Mouse (Mus musculus): ENCODE results near the gene Zfp605. TPM values are rescaled to one million over a fixed set of nuclear protein-coding genes. Genes with fewer than 3 reads are reported as not detected.
A peak's percentile ranks its signal among the peaks of the same experiment; 100 is the strongest.
"Not testable (repeated sequence)": the region's sequence is repeated elsewhere in the genome, so short reads cannot be mapped to it uniquely, and the experiment has no call there.

Zfp605 gene
- polyA plus RNA-seq, 1 experiment = 0.80 TPM

DNA sequence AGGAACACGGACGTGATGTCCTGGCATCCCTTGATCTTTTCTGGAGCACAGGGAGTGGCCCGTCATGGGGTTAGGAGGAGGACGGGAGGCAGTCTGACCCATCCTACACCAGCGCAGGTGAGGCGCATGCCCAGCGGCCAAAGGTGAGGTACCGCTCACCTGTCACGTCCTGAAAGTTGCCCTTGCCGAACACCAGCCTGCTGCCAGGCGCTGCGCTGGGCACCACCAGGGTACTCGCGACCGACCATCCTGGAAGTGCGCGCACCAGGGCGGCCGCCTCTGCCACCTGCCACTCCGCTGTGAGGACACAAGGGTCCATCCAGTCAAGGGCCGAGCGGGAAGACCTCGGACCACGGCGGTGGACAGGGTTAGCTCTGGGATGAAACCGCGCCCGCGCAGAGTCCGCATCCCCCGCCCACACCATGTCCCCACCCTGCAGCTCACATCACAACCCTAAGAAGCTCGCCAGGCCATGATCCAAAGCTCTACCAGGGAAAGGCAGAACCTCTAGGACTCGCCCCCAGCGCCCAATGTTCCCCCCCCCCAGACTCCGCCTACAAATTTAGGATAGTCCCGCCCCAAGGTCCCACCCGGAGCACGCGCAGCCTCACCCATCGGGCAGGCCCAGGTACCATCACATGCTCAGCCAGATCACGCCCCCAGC, 2.9 kb upstream of the Zfp605 start:
- peaks cover 17% of the 10 kb centered on the region for H3K4me1 ChIP-seq (replicated peaks; ENCODE audit: control insufficient read depth, insufficient read depth, low read length)
- no peaks in the 10 kb centered on the region for H3K27me3 ChIP-seq (ENCODE audit: control insufficient read depth, insufficient read depth, low read length)
- peak; percentile 38 for DNase-seq
- peaks cover 3% of the 10 kb centered on the region; the same call in 1 of the 2 replicates for H3K36me3 ChIP-seq (ENCODE audit: control insufficient read depth, insufficient read depth, low read length)
- peak overlapping the region; percentile 93 for H3K4me3 ChIP-seq (ENCODE audit: control insufficient read depth, insufficient read depth, low read length)
- peak overlapping the region; percentile 50 for H3K27ac ChIP-seq (ENCODE audit: control insufficient read depth, insufficient read depth, low read length)
- TF ChIP-seq POLR2A (IDR thresholded peaks at IDR 0.05; ENCODE audit: control insufficient read depth, extremely low read depth, insufficient read depth, low read length, poor library complexity) (no peak), CTCF (IDR thresholded peaks at IDR 0.05; ENCODE audit: borderline replicate concordance, control insufficient read depth, extremely low read depth, insufficient read depth, low read length, poor library complexity) (no peak)
- WGBS = 44% methylated on average over 41 of the region's 41 CpGs

DNA sequence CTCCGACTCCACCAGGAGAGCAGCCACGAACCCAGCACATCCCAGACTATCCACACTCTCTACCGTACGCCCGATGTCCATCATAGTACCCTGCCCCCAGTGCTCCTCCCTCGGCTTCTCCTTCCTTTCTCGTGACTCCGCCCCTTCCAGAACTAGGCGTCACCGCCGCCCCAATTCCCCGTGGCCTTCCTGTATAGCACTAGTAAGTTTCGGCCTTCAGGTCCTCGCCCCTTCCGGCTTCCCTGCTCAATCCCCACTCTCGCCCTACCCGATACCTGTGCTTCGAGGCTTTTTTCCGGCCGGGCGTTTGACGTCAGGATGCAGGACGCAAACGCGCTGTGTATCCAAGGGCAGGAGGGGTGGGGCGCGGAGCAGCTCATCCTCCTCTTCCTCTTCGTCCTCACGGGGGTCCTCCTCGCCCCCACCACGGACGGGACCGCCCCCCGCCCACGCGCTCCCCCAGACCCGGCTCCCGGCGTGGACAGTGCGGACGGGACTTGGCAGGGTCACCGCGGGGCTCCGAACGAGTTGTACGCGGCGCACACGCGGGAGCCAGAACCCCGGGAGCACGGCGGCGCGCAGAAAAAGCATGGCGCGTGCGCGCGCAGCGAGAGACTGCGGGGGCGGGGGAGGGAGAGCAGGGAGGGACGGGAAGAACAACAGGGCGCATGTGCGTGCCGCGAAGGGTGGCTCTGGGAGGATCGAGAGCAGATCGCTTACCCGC, 2.1 kb upstream of the Zfp605 start, which contains the start of gene Gtpbp6:
Gene Gtpbp6 (minus strand): TSS at position 617 of the 724 bp plus-strand sequence.
- under 1% methylated on average over 71 of the region's 71 CpGs for WGBS
- peaks cover 13% of the 10 kb centered on the region for H3K4me1 ChIP-seq (replicated peaks; ENCODE audit: control insufficient read depth, insufficient read depth, low read length)
- peak; percentile 96 for DNase-seq
- no peaks in the 10 kb centered on the region for H3K27me3 ChIP-seq (ENCODE audit: control insufficient read depth, insufficient read depth, low read length)
- peaks cover 4% of the 10 kb centered on the region; the same call in 1 of the 2 replicates for H3K36me3 ChIP-seq (ENCODE audit: control insufficient read depth, insufficient read depth, low read length)
- TF ChIP-seq POLR2A (IDR thresholded peaks at IDR 0.05; ENCODE audit: control insufficient read depth, extremely low read depth, insufficient read depth, low read length, poor library complexity) (peak; percentile 50), CTCF (IDR thresholded peaks at IDR 0.05; ENCODE audit: borderline replicate concordance, control insufficient read depth, extremely low read depth, insufficient read depth, low read length, poor library complexity) (peak; percentile 40; the same call in 1 of the 2 replicates)
- peak within 1 kb of the TSS; percentile 50 for H3K27ac ChIP-seq (ENCODE audit: control insufficient read depth, insufficient read depth, low read length)
- H3K4me3 ChIP-seq (ENCODE audit: control insufficient read depth, insufficient read depth, low read length) = peak within 1 kb of the TSS; percentile 93

DNA sequence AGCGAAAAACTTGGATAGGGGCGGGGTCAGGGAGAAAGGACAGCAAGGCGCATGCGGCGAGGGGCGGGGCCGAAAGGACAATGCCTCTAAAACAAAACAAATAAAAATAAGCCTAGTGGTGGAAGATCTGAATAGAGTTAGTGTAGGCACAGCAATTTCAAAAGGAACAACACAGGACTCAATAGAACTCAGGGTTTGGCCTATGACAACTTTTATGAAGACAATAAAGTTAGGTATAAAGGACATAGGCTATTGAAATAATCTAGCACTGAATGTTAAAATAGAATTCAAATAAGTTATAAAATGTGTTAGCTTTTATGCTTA, 1.6 kb upstream of the Zfp605 start:
- Histone ChIP-seq H3K27ac (ENCODE audit: control insufficient read depth, insufficient read depth, low read length) (peak overlapping the region; percentile 28; the same call in 1 of the 2 replicates), H3K4me3 (ENCODE audit: control insufficient read depth, insufficient read depth, low read length) (peak overlapping the region; percentile 93), H3K4me1 (replicated peaks; ENCODE audit: control insufficient read depth, insufficient read depth, low read length) (peaks cover 13% of the 10 kb centered on the region), H3K27me3 (ENCODE audit: control insufficient read depth, insufficient read depth, low read length) (no peaks in the 10 kb centered on the region), H3K36me3 (ENCODE audit: control insufficient read depth, insufficient read depth, low read length) (peaks cover 8% of the 10 kb centered on the region; the same call in 1 of the 2 replicates)
- TF ChIP-seq POLR2A (IDR thresholded peaks at IDR 0.05; ENCODE audit: control insufficient read depth, extremely low read depth, insufficient read depth, low read length, poor library complexity) (no peak), CTCF (IDR thresholded peaks at IDR 0.05; ENCODE audit: borderline replicate concordance, control insufficient read depth, extremely low read depth, insufficient read depth, low read length, poor library complexity) (no peak)
- WGBS = 0% methylated on average over 7 of the region's 7 CpGs
- no peak for DNase-seq

DNA sequence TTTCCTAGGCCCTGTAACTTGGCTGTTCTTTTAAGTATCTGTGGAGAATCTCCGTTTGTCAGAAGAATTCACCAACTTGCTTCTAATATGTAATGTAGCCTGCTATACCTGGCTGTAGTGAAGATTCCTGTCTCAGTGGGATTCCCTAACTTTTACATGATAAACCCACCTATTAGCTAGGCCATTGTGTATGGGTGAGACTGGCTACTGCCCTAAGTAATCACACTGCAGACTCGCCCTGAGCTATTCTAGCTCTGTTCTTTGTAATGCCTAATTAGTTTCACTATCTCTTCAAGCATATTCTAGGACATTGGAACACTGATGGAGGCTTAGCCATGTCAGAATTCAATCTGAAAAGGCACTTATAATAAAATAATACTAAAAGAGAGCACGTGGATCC, 12.5 kb downstream of the Zfp605 start:
- peaks cover 10% of the 10 kb centered on the region for H3K36me3 ChIP-seq (ENCODE audit: control insufficient read depth, insufficient read depth, low read length)
- not testable (repeated sequence) for DNase-seq; H3K4me1 ChIP-seq (replicated peaks; ENCODE audit: control insufficient read depth, insufficient read depth, low read length); H3K4me3 ChIP-seq (ENCODE audit: control insufficient read depth, insufficient read depth, low read length); H3K27me3 ChIP-seq (ENCODE audit: control insufficient read depth, insufficient read depth, low read length); H3K27ac ChIP-seq (ENCODE audit: control insufficient read depth, insufficient read depth, low read length)
- 97% methylated on average over 3 of the region's 3 CpGs for WGBS

DNA sequence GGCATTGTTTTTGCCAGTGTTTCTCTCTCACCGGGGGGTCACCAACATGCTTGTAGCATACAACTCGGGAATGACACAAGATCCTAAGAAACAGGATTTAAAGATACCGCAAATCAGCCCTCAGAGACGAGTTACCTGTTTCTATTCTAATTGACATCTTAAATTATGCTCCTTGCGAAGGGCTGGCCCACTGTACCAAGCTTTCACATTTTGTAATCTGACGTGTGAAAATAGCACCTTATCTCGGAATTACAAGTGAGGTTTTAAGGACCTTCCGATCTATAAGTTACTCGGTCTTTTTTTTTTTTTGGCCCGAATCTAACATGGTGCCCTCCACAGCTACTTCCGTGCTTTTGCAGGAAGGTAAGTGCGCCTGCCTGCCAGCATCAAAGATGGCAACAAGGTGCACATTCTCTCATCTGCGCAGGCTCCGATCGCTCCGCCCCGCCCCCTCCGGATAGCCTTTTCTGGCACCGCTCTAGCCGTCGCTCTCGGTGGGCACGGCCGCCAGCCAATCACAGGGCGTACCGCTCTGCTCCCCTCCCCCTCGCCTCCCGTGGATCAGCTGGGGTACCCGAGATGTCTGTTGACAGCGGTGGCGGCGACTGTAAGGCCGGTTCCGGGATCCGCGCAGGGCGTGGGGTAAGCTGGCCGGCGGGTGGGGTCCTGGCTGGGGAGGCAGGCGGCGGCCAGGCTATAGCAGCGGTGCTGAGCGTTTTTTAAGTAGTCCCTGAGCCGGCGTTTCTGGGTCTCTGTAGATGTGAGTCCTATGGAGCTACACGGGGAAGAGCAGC, 25.6 kb downstream of the Zfp605 start, which contains the start of gene Chfr:
Gene Chfr (plus strand): TSS at position 550 of the 794 bp plus-strand sequence.
- Histone ChIP-seq H3K4me3 (ENCODE audit: control insufficient read depth, insufficient read depth, low read length) (peak within 1 kb of the TSS; percentile 99), H3K27me3 (ENCODE audit: control insufficient read depth, insufficient read depth, low read length) (no peaks in the 10 kb centered on the region), H3K4me1 (replicated peaks; ENCODE audit: control insufficient read depth, insufficient read depth, low read length) (no peaks in the 10 kb centered on the region; the same call in 1 of the 2 replicates), H3K27ac (ENCODE audit: control insufficient read depth, insufficient read depth, low read length) (peak within 1 kb of the TSS; percentile 60), H3K36me3 (ENCODE audit: control insufficient read depth, insufficient read depth, low read length) (peaks cover 4% of the 10 kb centered on the region)
- DNase-seq = peak; percentile 99
- TF ChIP-seq POLR2A (IDR thresholded peaks at IDR 0.05; ENCODE audit: control insufficient read depth, extremely low read depth, insufficient read depth, low read length, poor library complexity) (peak; percentile 86), CTCF (IDR thresholded peaks at IDR 0.05; ENCODE audit: borderline replicate concordance, control insufficient read depth, extremely low read depth, insufficient read depth, low read length, poor library complexity) (peak; percentile 17; the same call in 1 of the 2 replicates)
- 4% methylated on average over 46 of the region's 46 CpGs for WGBS

DNA sequence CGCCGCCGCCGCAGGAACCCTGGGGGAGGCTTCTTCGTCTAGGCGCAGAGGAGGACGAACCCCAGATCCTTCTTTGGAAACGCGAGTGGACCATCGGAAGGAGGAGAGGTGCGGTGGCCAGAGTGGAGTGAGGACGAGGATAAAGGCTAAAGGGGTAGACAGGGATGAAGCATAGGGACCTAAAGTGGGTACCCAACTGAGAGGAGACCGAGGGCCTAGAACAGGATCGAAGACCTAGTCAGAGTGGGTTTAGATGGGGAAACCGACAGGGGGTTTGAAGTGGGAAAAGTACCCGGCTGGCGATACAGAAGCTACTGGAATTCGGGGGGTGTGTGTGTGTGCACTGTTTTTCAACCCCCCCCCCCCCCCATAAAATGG, 26.2 kb downstream of the Zfp605 start:
- no peaks in the 10 kb centered on the region; the same call in 1 of the 2 replicates for H3K4me1 ChIP-seq (replicated peaks; ENCODE audit: control insufficient read depth, insufficient read depth, low read length)
- 4% methylated on average over 18 of the region's 18 CpGs for WGBS
- no peak for DNase-seq
- peaks cover 10% of the 10 kb centered on the region for H3K36me3 ChIP-seq (ENCODE audit: control insufficient read depth, insufficient read depth, low read length)
- H3K27ac ChIP-seq (ENCODE audit: control insufficient read depth, insufficient read depth, low read length) = peak overlapping the region; percentile 60
- TF ChIP-seq CTCF (IDR thresholded peaks at IDR 0.05; ENCODE audit: borderline replicate concordance, control insufficient read depth, extremely low read depth, insufficient read depth, low read length, poor library complexity) (peak; percentile 8; the same call in 1 of the 2 replicates), POLR2A (IDR thresholded peaks at IDR 0.05; ENCODE audit: control insufficient read depth, extremely low read depth, insufficient read depth, low read length, poor library complexity) (no peak)
- H3K27me3 ChIP-seq (ENCODE audit: control insufficient read depth, insufficient read depth, low read length) = no peaks in the 10 kb centered on the region
- peak overlapping the region; percentile 99 for H3K4me3 ChIP-seq (ENCODE audit: control insufficient read depth, insufficient read depth, low read length)
